Mouse (Mus musculus) myocyte (in vitro differentiated cells): ENCODE measurements around the gene Dcaf17.

ENCODE experiments used
- CEBPB ChIP-seq: IDR thresholded peaks from 2 replicates; pipeline ENCODE4 v1.6.1; 2011; ENCODE audit warnings: mild to moderate bottlenecking, moderate library complexity; ENCODE audit not compliant: poor library complexity, insufficient read depth, severe bottlenecking
- MYOD1 ChIP-seq, 3 experiments: IDR thresholded peaks; one replicate each; pipeline ENCODE4 v1.6.1; 2011; ENCODE audit warnings: control low read depth in 2 of 3, low read depth in 2 of 3, mild to moderate bottlenecking in 2 of 3, moderate library complexity in 1 of 3; ENCODE audit not compliant: insufficient read length in 2 of 3, control insufficient read depth in 1 of 3
- POLR2A ChIP-seq: IDR thresholded peaks from one replicate; pipeline ENCODE4 v1.6.1; 2011; ENCODE audit warnings: low read depth, mild to moderate bottlenecking, control low read depth, moderate library complexity; ENCODE audit not compliant: insufficient read length

- TF ChIP-seq MYOD1 (IDR thresholded peaks at IDR 0.05; ENCODE audit: control insufficient read depth in 1 of 3, insufficient read length in 2 of 3, low read depth in 2 of 3) (no peak), POLR2A (no peak), CEBPB (no peak)
Measured at GRCm38 (mm10) chr2:71105469-71106215, 50.5 kb downstream of the Dcaf17 start.
